Mouse (Mus musculus): ENCODE data around the gene Qk.

Qk gene

DNA sequence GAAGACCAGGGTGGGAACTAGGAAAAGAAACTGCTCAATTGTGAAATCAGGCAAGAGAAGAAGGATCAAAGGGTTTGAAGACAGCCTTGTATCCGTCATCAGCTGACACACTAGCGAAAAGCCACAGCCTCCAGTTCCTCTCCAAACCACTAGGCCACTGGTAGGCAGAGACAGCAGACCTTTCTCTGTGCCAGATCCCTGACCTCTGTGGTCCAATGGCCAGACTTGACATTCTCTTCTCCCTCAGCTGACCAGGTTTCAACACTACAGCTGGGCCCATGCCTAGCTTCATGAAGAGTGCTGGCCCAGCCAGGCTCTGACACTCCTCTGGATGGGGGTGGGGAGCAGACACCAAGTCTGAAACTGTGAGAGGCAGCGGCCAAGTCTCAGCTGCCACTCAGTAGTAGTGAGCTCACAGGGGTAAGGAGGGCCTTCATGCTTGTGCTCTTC lies 7.0 kb upstream of the Qk start:
- no peak for DNase-seq (ENCODE audit: low read depth)

GRCm38 (mm10) chr17:10325921-10326320 lies 6.3 kb upstream of the Qk start:
- DNase-seq (ENCODE audit: low read depth), result no peak

DNA sequence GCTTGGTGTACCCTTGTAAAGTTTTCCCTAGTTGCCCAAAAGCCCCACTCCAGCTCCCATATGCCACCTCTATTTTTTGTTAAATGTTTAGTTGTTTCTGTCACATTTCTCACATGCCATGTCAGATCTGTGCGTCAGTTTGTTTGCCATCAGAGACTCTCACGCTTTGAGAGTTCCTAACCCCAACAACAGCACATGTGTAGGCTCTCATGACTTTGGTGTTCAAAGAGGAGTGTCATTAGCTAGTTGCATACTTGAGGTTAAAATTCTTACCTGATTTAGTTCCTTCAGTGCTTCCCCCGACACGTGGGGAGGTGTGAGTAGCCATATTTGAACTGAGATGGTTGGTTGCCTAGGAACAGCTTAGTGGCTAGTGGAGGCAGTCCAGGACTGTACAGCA lies 2.1 kb upstream of the Qk start:
- DNase-seq (ENCODE audit: low read depth), result no peak

- no peak for DNase-seq (ENCODE audit: low read depth)
Measured at GRCm38 (mm10) chr17:10321092-10321491, 1.4 kb upstream of the Qk start.

DNA sequence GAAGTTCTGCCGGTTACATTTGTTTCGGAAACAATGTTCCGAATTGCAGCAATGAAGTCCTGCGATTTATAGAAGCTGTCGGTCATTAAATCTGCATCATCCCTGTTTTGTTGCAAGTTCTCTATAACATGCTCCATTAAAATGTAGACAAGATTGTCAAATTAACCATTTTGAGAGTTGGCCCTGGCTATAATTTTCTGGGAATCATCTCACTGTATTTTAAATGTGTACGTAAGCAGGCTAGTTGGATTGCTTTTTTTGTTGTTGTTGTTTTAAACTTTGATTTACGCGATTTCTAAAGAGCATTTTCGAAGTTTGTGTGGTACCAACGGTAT lies 769 bp upstream of the Qk start:
- DNase-seq (ENCODE audit: low read depth), result no peak

- DNase-seq (ENCODE audit: low read depth), result no peak
Measured at GRCm38 (mm10) chr17:10319431-10319684, 296 bp downstream of the Qk start.

DNA sequence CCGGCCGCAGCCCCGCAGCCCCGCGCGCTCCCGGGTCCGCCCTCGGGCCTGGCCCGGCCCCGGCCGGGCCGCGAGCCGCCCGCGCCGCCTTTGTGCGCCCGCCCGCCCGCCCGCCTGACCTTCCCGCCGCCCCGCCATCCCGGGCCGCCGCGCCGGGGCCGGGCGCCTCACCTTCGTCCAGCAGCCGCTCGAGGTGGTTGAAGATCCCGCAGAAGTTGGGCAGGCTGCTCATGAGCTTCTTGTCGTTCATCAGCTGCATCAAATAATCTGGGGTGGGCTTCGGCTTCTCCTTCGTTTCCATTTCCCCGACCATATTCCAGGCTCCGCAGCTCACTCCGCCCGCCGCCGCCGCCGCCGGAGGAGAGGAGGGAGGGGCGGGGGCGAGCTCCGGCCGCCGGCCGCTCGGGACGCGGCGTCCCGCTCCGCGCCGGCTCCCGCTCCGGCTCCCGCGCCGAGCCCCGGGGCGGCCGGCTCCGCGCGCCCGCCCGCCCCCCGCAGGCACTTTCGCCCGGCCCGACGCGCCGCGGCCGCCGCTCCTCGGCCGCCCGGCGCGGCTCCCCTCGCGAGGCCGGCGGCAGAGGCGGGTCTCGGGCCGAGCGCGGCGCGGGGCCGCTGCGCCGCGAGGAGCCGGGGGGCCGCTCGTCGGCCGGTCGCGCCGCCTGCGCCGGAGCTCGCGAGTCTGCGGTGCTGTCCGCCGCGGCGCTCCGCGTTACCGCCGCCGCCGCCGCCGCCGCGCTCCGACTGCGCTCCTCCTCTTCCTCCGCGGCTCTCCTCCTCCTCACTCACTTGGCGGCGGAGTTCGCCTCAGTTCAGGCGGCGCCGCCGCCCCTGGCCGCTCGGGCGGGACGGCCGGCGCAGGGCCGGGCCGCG lies 858 bp downstream of the Qk start:
- DNase-seq (ENCODE audit: low read depth), result peak; percentile 40

DNA sequence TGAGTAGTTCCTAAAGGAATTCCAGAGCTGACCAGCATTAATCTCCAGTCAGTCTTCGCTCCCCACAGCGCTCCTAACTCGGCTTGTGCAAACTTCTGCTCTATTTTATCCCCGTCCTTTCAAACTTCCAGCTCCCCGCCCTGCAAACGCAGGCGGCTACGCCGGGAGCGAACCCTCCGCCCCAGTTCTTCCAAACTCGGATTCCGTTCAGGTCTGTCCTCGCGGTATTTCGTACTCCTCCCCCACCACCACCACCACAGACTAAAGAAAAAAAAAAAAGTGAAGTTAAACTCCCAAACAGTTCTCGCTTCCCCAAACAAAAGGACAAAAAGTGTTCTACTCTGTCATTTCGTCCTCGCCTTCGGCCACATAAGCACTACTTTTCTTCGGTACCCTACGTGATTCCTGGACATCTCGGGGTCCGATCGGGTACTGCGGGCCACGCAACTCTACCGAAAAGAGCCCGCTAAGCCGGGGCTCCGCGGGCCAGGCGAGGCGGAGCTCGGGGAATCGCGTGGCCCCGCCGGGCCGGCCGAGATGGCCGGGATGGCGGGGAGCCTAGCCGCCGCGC lies 1.6 kb downstream of the Qk start:
- DNase-seq (ENCODE audit: low read depth), result peak; percentile 54

DNA sequence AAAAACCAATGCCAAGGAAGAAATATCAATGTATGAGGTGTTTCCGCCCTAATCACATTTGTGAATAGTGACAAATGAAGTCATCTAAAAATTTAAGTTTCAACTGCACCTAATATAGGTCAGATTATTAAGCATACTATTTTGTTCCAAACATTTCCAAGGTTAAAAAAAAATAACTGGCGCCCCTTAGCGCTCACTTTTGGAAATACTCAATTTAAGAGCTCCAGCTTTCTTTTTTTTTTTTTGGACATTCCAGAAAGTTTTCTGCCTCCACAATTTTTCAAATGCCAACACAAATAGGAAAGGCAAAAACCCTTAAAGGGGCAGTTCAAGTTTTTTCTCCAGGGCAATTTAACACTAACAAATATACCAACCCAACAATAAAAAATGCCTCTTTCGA lies 2.5 kb downstream of the Qk start:
- peak; percentile 55 for DNase-seq (ENCODE audit: low read depth)

GRCm38 (mm10) chr17:10316446-10316845 lies 3.2 kb downstream of the Qk start:
- DNase-seq (ENCODE audit: low read depth), result no peak

DNA sequence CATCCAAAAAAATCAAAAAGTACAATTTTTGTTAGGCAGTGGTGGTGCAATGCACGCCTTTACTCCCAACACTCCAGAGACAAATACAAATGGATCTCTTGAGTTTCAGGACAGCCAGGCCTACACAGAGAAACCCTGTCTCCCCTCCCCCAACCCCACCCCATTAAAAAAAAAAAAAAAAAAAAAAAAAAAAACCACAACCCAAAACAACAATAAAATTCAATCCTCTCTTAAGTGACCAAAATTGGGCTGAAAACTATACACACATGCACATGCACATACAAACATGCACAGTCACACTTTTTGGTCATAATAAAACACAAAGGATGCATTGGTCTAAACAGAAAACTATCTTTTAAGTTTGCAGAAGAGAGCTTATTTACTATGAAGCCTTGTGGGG lies 9.6 kb downstream of the Qk start:
- DNase-seq (ENCODE audit: low read depth), result no peak

DNA sequence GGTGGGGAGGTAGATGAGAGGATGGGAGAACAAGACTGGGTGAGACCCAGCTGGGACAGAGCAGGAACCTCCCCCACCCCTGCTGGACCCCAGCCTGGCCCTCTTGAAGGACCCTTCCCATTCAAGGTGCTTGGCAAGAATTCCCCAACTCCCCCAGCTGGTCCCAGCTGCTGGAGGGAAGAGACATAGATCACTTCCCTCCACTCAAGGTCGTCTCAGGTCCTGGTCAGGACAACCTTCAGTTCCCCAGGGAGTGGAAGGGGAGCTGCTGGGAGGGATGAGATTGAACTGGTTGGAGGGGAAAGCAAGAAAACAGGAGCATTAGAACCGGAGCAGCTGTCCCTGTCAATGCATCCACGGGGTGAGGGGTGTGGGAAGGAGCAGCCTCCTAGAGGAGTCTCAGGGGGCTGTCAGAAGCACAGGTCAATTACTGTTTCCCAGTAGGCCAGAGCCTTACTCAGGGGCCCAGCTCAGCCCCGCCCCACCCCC lies 10.5 kb downstream of the Qk start:
- DNase-seq (ENCODE audit: low read depth), result no peak

DNA sequence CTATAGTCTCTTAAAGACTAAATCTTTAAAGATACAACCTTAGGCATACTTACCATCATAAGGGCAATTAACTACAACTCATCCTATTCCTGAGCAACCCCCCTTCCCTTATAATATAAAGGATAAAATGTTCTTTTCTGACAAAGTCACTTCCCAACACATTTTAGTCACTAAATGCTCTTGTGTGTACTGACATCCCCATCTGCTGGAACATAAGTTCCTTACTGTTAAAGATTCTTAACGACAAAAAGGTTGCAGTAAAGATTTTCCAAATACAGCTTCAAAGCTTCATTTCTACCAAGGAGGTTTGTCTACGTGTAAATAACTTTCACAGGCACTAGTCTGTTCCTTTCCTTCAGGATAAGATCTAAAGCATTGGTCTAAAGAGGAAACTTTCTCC lies 13.2 kb downstream of the Qk start:
- DNase-seq (ENCODE audit: low read depth), result no peak

- DNase-seq (ENCODE audit: low read depth), result no peak
Measured at GRCm38 (mm10) chr17:10304001-10304400, 15.7 kb downstream of the Qk start.

DNA sequence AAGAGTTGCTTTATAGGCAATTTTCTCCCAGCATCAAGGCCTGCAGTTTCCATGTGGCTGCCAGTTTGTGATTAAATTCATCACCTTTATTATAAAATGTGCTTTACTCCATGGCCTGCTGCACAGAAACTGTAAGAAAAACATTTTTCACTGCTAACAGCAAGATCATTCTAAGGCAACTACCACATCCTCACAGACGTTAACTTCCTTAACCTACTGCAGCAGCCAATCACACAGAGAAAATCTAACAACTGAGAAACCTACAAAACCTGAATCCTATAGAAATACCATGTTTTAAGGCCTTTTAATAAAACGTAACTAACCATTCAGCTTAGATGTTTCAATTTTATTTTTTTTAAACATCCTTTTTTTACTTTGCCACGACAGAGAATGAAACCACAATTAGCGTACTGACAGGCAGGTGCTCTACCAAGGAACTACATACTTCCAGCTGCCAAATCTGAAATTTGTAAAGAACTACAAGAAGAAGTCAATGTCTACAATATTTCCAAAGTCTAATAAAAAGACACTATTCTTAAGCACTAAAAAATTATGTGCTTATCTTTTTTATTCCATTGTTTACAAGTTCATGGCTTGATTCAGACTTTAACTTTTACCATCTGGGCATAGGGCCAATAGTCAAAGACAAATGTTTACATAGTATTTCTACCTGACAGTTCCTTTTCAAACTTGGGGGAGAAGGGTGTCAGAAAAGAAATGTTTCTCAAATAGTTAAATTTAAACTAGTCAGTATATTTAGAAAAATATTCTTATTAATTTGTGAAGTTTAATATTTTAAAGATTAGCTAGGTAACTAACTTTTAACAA lies 18.5 kb downstream of the Qk start:
- no peak for DNase-seq (ENCODE audit: low read depth)

- no peak for DNase-seq (ENCODE audit: low read depth)
Measured at GRCm38 (mm10) chr17:10299396-10299795, 20.3 kb downstream of the Qk start.

GRCm38 (mm10) chr17:10292520-10292919 lies 27.1 kb downstream of the Qk start:
- DNase-seq (ENCODE audit: low read depth), result no peak

DNA sequence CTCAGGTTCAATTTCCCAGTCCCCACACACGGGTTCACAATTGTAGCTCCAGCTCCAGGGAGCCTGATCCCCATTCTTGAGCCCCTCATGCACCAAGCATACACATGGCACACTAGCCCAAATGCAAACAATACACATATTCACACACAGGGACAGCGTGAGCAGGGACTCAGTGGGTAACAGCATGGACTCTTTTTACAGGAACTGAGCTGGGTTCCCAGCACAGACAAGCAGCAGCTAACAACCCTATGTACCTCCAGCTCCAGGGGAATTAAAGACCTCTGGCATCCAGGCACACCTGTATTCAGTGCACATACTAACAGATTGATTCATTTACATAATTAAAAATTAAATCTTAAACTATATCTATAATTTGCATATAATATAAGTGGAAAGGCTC lies 34.9 kb downstream of the Qk start:
- DNase-seq (ENCODE audit: low read depth), result no peak

DNA sequence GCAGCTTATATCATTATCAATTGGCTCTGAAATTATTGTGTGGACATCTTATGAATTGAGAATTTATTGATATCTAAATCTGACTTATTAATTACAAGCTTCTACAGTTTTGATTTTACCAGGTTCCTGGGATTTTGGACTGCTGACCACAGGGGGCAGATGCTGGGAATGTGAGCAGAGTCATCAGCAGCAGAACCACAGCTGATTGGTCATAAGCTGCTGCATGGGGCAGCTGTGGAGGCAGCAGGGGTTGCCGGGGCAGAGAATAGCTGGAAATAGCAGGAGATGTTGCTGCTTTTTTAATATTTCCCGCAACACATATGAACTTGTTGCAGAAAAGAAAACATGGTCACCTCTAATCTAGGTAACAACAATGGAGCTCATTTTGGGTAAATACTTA lies 40.1 kb downstream of the Qk start:
- DNase-seq (ENCODE audit: low read depth), result no peak

- no peak for DNase-seq (ENCODE audit: low read depth)
Measured at GRCm38 (mm10) chr17:10269518-10269917, 50.1 kb downstream of the Qk start.

GRCm38 (mm10) chr17:10268468-10268867 lies 51.2 kb downstream of the Qk start:
- no peak for DNase-seq (ENCODE audit: low read depth)

DNA sequence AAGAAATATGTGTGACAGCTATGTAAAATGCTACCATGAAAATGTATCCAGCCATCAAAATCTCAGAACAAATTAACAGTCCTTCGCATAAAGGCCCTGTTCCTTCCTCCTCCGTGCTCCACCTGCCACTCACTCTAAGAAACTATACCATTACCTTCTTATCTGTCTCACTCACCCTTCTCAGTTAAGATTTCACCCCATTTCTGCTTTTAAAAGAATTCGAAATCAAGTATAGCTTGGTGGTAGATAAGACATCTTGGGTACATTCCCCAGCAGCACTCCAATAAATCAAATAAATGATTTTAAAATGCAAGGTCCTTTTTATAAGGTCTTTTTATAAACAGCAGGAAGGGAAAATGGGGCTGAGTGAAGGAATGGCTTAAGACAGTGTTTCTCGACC lies 53.4 kb downstream of the Qk start:
- DNase-seq (ENCODE audit: low read depth), result no peak

DNA sequence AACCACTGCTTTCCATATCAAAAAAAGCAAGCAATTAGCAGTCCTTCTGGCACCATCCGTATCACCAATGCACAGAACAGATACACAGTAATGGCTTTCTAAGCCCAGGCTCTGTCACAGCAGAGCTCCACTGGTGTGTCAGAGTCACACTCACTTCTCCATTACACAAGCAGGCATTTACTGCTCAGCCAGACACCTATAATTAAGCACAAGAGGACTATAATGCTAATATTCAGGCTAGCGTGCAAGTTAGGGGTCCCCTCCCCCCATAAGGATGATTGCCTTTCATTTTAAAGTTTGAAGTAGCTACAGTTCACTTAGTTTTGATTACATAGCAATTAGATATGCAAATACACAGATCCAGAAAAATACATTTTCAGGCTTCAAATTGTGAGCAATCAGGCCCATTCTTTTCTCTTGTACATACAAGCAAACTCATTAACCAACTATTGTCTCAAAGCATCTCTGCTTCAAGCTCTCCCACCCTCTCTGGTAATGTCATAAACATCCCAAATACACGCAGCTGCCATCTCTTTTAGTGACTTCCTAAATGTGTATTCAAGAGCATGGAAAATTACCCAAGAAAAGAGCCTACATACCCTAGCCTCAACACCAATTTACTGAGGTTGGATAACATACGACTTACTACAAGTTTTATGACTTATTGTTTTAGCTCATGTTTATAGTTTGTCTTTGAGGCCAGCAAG lies 68.2 kb downstream of the Qk start:
- no peak for DNase-seq (ENCODE audit: low read depth)
